Mouse (Mus musculus) kidney, embryonic 16.5 days (tissue): ENCODE measurements at regions not wholly inside any gene's neighbourhood (a gene's known extent, or its start where the extent isn't known, plus 50 kb on each side); places are given as distances from the start of the nearest gene placed in this dataset.

Source experiments
- ATAC-seq: fragments of 200-750 bp; cut with Nextera tagmentation; 2 replicates; pipeline ENCODE4 v1.8.0; 2017; ENCODE audit warnings: moderate TSS enrichment; ENCODE audit not compliant: low FRiP score, low TSS enrichment
- H3K27ac ChIP-seq: fragments of 300-500 bp; sonication (generic); 2 replicates; pipeline ENCODE4 v1.5.1; 2014; ENCODE audit warnings: low read length
- H3K27me3 ChIP-seq: fragments of 300-500 bp; sonication (generic); 2 replicates; pipeline ENCODE4 v1.6.1; 2014; ENCODE audit warnings: low read length, control low read depth, mixed read lengths; ENCODE audit not compliant: insufficient read depth
- H3K36me3 ChIP-seq: fragments of 300-500 bp; sonication (generic); 2 replicates; pipeline ENCODE4 v1.6.1; 2014; ENCODE audit warnings: low read length, control low read depth, mixed read lengths; ENCODE audit not compliant: insufficient read depth
- H3K4me1 ChIP-seq: fragments of 300-500 bp; sonication (generic); 2 replicates; pipeline ENCODE4 v1.6.1; 2014; ENCODE audit warnings: low read length, control low read depth, mixed read lengths; ENCODE audit not compliant: insufficient read depth
- H3K4me2 ChIP-seq: fragments of 300-500 bp; sonication (generic); replicated peaks from 2 replicates; pipeline ENCODE4 v1.6.1; 2014; ENCODE audit warnings: low read depth, low read length
- H3K4me3 ChIP-seq: fragments of 300-500 bp; sonication (generic); 2 replicates; pipeline ENCODE4 v1.5.1; 2014; ENCODE audit warnings: mild to moderate bottlenecking, low read length
- H3K9ac ChIP-seq: fragments of 300-500 bp; sonication (generic); replicated peaks from 2 replicates; pipeline ENCODE4 v1.6.1; 2014; ENCODE audit warnings: low read length
- H3K9me3 ChIP-seq: fragments of 300-500 bp; sonication (generic); 2 replicates; pipeline ENCODE4 v1.6.1; 2016; ENCODE audit warnings: low read length, control low read depth
- WGBS: fragments of 180-500 bp; shearing (Covaris S2); extraction: QIAGEN DNeasy Blood & Tissue Kit; methylation state at CpG from one replicate; pipeline ENCODE4 v1.1.7; 2014; 5-methylcytosine and 5-hydroxymethylcytosine counted together

DNA sequence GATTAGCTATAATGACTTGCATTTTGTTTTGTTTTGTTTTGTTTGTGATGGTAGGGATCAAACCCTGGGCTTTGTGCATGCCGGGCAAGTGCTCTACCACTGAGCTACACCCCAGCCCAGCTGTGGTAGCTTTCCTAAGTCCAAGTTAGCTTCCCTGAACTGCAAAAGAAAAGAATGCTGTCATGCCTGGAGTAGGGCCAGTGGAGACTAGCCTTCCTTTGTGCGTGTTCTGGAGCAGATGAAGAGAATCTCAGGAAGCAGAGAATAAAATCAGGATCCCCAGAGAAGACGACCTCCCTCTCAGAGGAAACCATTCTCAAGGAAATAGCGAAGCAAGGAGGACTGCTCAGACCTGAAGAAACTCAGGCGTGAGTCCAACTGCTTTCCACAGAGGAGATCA lies 123.8 kb downstream of the Polr2m start:
- Histone ChIP-seq H3K9ac (no peak overlapping the region), H3K4me3 (no peak overlapping the region), H3K27me3 (no peaks in the 10 kb centered on the region), H3K36me3 (no peaks in the 10 kb centered on the region), H3K27ac (peak overlapping the region; percentile 92), H3K4me2 (no peak overlapping the region), H3K4me1 (peaks cover 19% of the 10 kb centered on the region), H3K9me3 (0 out of 2 replicates have a peak, but pooled peaks cover 4% of the 10 kb centered on the region)
- ATAC-seq = no peak
- 75% methylated on average over 5 of the region's 5 CpGs for WGBS

GRCm38 (mm10) chr9:71361311-71361710 lies 124.4 kb downstream of the Polr2m start:
- Histone ChIP-seq H3K27me3 (no peaks in the 10 kb centered on the region), H3K9ac (no peak overlapping the region), H3K4me2 (no peak overlapping the region), H3K4me3 (no peak overlapping the region), H3K36me3 (no peaks in the 10 kb centered on the region), H3K9me3 (0 out of 2 replicates have a peak, but pooled peaks cover 4% of the 10 kb centered on the region), H3K4me1 (peaks cover 19% of the 10 kb centered on the region), H3K27ac (peak overlapping the region; percentile 92)
- no peak for ATAC-seq
- 80% methylated on average over 2 of the region's 2 CpGs for WGBS

GRCm38 (mm10) chr9:71360676-71361075 lies 125.1 kb downstream of the Polr2m start:
- no peak overlapping the region for H3K4me2 ChIP-seq
- no peaks in the 10 kb centered on the region for H3K36me3 ChIP-seq
- peak overlapping the region; percentile 92 for H3K27ac ChIP-seq
- peaks cover 22% of the 10 kb centered on the region for H3K4me1 ChIP-seq
- H3K27me3 ChIP-seq = no peaks in the 10 kb centered on the region
- H3K4me3 ChIP-seq = no peak overlapping the region
- no peak overlapping the region for H3K9ac ChIP-seq
- peak; percentile 94 for ATAC-seq
- WGBS = 59% methylated on average over 5 of the region's 5 CpGs
- 0 out of 2 replicates have a peak, but pooled peaks cover 4% of the 10 kb centered on the region for H3K9me3 ChIP-seq

DNA sequence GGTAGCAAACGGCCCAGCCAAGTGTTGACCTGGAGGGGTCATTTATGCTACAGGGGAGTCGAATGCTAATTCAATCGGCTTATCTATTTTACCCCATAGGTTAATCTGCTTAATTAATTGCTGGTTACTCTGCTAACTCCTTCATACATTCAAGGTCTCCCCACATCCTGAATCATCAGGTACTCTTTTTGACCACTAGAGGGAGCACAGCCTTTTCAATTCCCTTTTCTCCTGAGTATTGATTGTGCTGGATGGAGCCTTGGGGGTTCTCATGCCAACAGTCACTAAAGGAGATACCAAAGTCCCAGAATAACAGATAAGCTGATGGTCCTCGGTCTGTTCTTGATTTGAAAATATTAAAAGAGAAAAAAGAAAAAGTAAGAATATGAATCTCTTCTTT lies 126.8 kb downstream of the Polr2m start:
- Histone ChIP-seq H3K9ac (no peak overlapping the region), H3K4me3 (no peak overlapping the region), H3K4me1 (peaks cover 14% of the 10 kb centered on the region), H3K9me3 (0 out of 2 replicates have a peak, but pooled peaks cover 4% of the 10 kb centered on the region), H3K36me3 (no peaks in the 10 kb centered on the region), H3K27ac (no peak overlapping the region), H3K27me3 (no peaks in the 10 kb centered on the region), H3K4me2 (no peak overlapping the region)
- 29% methylated on average over 4 of the region's 4 CpGs for whole genome bisulfite sequencing
- no peak for ATAC-seq

DNA sequence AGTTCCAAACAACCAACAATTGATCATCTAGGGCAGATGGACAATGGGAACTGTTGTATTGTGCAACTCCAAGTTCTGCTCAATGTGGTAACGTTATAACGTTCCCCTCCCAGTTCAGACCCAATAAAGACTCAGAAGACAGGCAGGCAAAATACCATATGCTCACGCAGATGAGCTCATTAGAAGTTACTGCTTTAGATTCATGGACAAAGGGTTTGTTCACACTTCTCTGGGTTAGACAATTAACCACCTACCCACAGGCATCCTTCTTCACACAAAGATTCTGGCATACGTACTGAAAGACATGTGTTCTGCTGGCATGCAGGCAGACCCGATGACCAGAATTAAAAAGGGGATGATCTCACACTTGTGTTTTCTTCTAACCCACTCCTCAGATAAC lies 130.0 kb downstream of the Polr2m start:
- Histone ChIP-seq H3K27me3 (no peaks in the 10 kb centered on the region), H3K4me3 (no peak overlapping the region), H3K36me3 (no peaks in the 10 kb centered on the region), H3K4me2 (no peak overlapping the region), H3K9ac (no peak overlapping the region), H3K27ac (no peak overlapping the region), H3K4me1 (0 out of 2 replicates have a peak, but pooled peaks cover 4% of the 10 kb centered on the region), H3K9me3 (no peaks in the 10 kb centered on the region)
- no peak for ATAC-seq
- 84% methylated on average over 5 of the region's 5 CpGs for WGBS
